Mouse (Mus musculus): ENCODE results near the gene Eva1b. TPM values are rescaled to one million over a fixed set of nuclear protein-coding genes. Genes with fewer than 3 reads are reported as not detected.

Eva1b gene
- polyA plus RNA-seq, 1 experiment from 2014 or later: 149 TPM

DNA sequence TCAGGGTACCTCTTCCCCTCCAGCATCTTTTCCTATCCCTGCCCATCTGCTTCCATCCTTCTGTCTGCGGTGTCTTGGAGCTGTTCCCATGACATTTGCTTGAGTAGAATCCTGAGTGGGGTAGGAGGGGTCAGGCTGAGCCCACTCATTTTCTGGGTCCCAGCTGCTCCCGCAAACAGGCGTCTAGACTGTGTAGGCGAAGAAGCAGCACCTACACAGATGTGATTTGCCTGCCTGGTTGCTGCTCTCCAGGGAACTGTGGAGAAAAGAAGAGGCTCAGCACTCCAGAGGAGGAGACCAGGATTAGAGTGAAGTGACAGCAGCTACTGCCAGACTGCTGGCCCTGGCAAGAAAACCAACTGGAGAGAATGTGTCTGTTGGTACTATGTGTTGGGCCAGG is 28.9 kb upstream of the Eva1b start:
- Histone ChIP-seq H3K4me3 (replicated peaks; ENCODE audit: low read depth, low read length) (no peak overlapping the region), H3K27me3 (ENCODE audit: insufficient read depth, low read length) (no peaks in the 10 kb centered on the region), H3K9ac (ENCODE audit: low read depth, low read length) (no peak overlapping the region), H3K36me3 (ENCODE audit: insufficient read depth, low read length) (0 out of 2 replicates have a peak, but pooled peaks cover 3% of the 10 kb centered on the region), H3K27ac (no peak overlapping the region), H3K9me3 (replicated peaks; ENCODE audit: low read length) (no peaks in the 10 kb centered on the region), H3K4me2 (ENCODE audit: low read length) (no peak overlapping the region), H3K4me1 (replicated peaks; ENCODE audit: insufficient read depth, low read length) (peaks cover 10% of the 10 kb centered on the region; the same call in 1 of the 2 replicates)
- 79% methylated on average over 4 of the region's 4 CpGs for WGBS
- no peak for ATAC-seq (replicated peaks; ENCODE audit: low FRiP score, low read depth)
- DNase-seq (ENCODE audit: low spot score): no peak
- no peak for TF ChIP-seq CTCF (IDR thresholded peaks at IDR 0.05; ENCODE audit: low read depth)

DNA sequence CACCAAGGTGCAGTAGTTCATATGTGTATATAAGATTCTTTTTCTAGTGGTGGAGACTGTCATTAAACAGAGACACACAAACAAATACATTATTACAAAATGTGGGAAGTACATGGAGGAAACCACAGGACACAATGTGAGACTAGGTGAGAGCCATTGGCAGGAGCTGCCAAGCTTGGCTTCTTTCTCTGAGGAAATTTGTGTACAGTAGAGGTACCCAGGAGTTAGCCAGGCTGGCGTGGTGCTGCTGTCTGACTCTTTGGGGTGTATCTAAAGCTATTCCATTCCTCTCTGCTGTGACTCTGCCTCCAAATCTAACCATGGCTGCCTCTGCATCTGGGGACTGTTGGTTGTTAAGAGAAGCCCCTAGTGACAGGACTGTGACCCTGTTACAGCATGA is 28.5 kb upstream of the Eva1b start:
- no peak overlapping the region for H3K9ac ChIP-seq (ENCODE audit: low read depth, low read length)
- 0 out of 2 replicates have a peak, but pooled peaks cover 3% of the 10 kb centered on the region for H3K36me3 ChIP-seq (ENCODE audit: insufficient read depth, low read length)
- DNase-seq (ENCODE audit: low spot score) (no peak), ATAC-seq (replicated peaks; ENCODE audit: low FRiP score, low read depth) (no peak)
- H3K27me3 ChIP-seq (ENCODE audit: insufficient read depth, low read length): no peaks in the 10 kb centered on the region
- no peaks in the 10 kb centered on the region for H3K9me3 ChIP-seq (replicated peaks; ENCODE audit: low read length)
- no peak overlapping the region for H3K27ac ChIP-seq
- no peak overlapping the region for H3K4me2 ChIP-seq (ENCODE audit: low read length)
- no peak overlapping the region for H3K4me3 ChIP-seq (replicated peaks; ENCODE audit: low read depth, low read length)
- WGBS: 91% methylated on average over 1 of the region's 1 CpGs
- peaks cover 7% of the 10 kb centered on the region; the same call in 1 of the 2 replicates for H3K4me1 ChIP-seq (replicated peaks; ENCODE audit: insufficient read depth, low read length)
- no peak for TF ChIP-seq CTCF (IDR thresholded peaks at IDR 0.05; ENCODE audit: low read depth)

DNA sequence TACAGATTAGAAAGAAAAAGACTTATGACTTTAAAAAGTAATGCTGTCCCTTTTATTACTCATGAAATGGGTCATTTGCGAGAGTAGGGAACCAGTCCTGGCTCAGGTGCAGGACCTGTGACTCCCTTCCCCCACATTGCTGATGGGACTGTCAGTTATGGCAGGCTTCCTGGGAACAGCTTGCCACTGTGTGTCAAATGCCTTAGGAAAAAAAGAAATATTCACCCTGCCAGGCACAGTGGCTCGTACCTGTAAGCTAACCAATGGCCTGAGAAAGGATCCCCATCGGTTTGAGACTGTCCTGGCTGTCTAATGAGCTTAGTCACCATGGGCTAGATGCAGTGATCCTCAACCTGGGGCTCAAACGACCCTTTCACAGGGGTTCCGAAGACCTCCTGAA is 27.5 kb upstream of the Eva1b start:
- no peak overlapping the region for H3K4me2 ChIP-seq (ENCODE audit: low read length)
- TF ChIP-seq CTCF (IDR thresholded peaks at IDR 0.05; ENCODE audit: low read depth): no peak
- no peak for DNase-seq (ENCODE audit: low spot score)
- H3K4me1 ChIP-seq (replicated peaks; ENCODE audit: insufficient read depth, low read length): peaks cover 7% of the 10 kb centered on the region; the same call in 1 of the 2 replicates
- no peak overlapping the region for H3K27ac ChIP-seq
- H3K27me3 ChIP-seq (ENCODE audit: insufficient read depth, low read length): no peaks in the 10 kb centered on the region
- H3K9me3 ChIP-seq (replicated peaks; ENCODE audit: low read length): no peaks in the 10 kb centered on the region
- 0 out of 2 replicates have a peak, but pooled peaks cover 10% of the 10 kb centered on the region for H3K36me3 ChIP-seq (ENCODE audit: insufficient read depth, low read length)
- H3K4me3 ChIP-seq (replicated peaks; ENCODE audit: low read depth, low read length): no peak overlapping the region
- 59% methylated on average over 5 of the region's 5 CpGs for WGBS
- no peak overlapping the region for H3K9ac ChIP-seq (ENCODE audit: low read depth, low read length)
- ATAC-seq (replicated peaks; ENCODE audit: low FRiP score, low read depth): no peak

DNA sequence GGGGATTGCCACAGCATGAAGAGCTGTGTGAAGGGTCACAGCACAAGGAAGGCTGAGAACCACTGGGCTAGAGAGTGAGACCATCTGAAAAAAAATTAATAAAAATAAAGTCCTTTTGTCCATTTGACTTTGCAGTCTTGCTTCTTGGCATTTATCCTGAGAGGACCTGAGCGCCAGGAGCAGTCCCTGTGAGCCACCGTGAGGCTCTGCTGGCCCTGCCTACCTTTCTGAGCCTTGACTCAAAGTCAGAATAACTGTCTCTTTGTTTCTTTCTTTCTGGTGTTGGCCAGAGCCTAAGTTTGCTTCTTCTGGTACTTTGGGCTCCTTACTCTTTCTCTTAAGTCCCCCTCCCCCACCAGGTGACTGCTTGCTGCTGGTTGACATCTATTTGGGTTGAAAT is 27.0 kb upstream of the Eva1b start:
- DNase-seq (ENCODE audit: low spot score) (no peak), ATAC-seq (replicated peaks; ENCODE audit: low FRiP score, low read depth) (no peak)
- no peak overlapping the region for H3K4me3 ChIP-seq (replicated peaks; ENCODE audit: low read depth, low read length)
- no peaks in the 10 kb centered on the region for H3K9me3 ChIP-seq (replicated peaks; ENCODE audit: low read length)
- no peak overlapping the region for H3K9ac ChIP-seq (ENCODE audit: low read depth, low read length)
- TF ChIP-seq CTCF (IDR thresholded peaks at IDR 0.05; ENCODE audit: low read depth): no peak
- H3K4me1 ChIP-seq (replicated peaks; ENCODE audit: insufficient read depth, low read length): peaks cover 5% of the 10 kb centered on the region; the same call in 1 of the 2 replicates
- WGBS: 95% methylated on average over 2 of the region's 2 CpGs
- no peak overlapping the region for H3K4me2 ChIP-seq (ENCODE audit: low read length)
- peaks cover 12% of the 10 kb centered on the region for H3K36me3 ChIP-seq (ENCODE audit: insufficient read depth, low read length)
- H3K27ac ChIP-seq: no peak overlapping the region
- H3K27me3 ChIP-seq (ENCODE audit: insufficient read depth, low read length): no peaks in the 10 kb centered on the region

DNA sequence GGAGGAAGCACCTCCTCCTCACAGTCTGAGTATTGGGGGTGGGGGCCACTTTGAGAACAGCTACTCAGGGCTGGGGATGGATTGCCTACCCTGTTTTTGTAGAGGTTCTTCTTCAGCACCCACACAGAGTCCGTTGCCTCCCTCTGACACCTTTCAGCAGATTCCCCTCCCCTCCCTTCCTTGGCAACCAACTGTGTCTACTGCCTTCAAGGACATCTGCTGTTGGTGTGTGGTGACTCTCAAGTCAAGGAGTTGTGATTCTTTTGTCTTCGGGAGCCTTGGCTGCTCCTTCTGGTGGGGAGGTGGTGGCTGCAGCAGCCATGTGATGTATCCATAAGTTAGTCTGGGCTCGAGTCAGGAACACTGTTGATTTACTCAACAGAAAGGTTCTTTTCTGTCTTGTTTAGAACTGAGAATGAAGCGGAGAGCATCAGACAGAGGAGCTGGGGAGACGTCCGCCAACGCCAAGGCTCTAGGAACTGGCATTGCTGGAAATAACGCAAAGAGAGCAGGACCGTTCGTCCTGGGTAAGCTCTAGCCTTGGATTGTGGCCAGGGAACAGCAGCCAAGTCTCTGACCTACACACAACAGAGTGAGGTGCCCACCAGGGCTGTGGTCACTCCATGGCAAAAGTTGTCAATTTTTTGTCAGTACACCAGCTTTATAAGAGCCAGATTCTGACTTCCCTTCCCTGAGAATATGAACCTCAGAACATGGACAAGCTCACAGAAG is 24.1 kb upstream of the Eva1b start:
- no peak overlapping the region for H3K4me2 ChIP-seq (ENCODE audit: low read length)
- H3K36me3 ChIP-seq (ENCODE audit: insufficient read depth, low read length): peaks cover 29% of the 10 kb centered on the region
- H3K27ac ChIP-seq: no peak overlapping the region
- H3K4me1 ChIP-seq (replicated peaks; ENCODE audit: insufficient read depth, low read length): no peaks in the 10 kb centered on the region; the same call in 1 of the 2 replicates
- H3K9ac ChIP-seq (ENCODE audit: low read depth, low read length): no peak overlapping the region
- H3K4me3 ChIP-seq (replicated peaks; ENCODE audit: low read depth, low read length): no peak overlapping the region
- H3K27me3 ChIP-seq (ENCODE audit: insufficient read depth, low read length): no peaks in the 10 kb centered on the region
- H3K9me3 ChIP-seq (replicated peaks; ENCODE audit: low read length): no peaks in the 10 kb centered on the region
- ATAC-seq (replicated peaks; ENCODE audit: low FRiP score, low read depth) (no peak), DNase-seq (ENCODE audit: low spot score) (no peak)
- WGBS: 86% methylated on average over 10 of the region's 10 CpGs
- TF ChIP-seq CTCF (IDR thresholded peaks at IDR 0.05; ENCODE audit: low read depth): no peak

DNA sequence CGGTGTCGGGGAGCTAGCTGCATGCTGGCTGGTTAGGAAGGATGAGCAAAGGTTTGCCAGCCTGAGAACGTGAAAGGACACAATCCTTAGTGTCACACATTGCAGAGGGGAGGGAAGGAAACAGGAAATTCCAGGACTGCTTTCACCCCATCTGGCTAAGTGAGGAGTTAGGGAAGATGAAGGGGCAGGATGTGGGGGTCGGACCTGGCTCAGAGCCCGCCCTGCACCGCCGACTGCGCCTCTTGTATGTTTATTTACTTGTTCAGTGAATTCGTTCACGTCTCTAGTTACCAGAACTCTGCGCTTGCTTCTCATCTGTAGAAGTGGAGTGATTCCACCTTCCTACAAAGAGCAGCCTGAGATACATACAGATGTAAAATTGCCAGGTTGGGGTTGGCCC is 17.0 kb upstream of the Eva1b start:
- ATAC-seq (replicated peaks; ENCODE audit: low FRiP score, low read depth): no peak
- peak; percentile 85 for DNase-seq (ENCODE audit: low spot score)
- Histone ChIP-seq H3K4me3 (replicated peaks; ENCODE audit: low read depth, low read length) (no peak overlapping the region), H3K27ac (peak overlapping the region; percentile 87), H3K9ac (ENCODE audit: low read depth, low read length) (no peak overlapping the region), H3K4me2 (ENCODE audit: low read length) (no peak overlapping the region), H3K27me3 (ENCODE audit: insufficient read depth, low read length) (no peaks in the 10 kb centered on the region), H3K4me1 (replicated peaks; ENCODE audit: insufficient read depth, low read length) (peaks cover 34% of the 10 kb centered on the region), H3K9me3 (replicated peaks; ENCODE audit: low read length) (no peaks in the 10 kb centered on the region), H3K36me3 (ENCODE audit: insufficient read depth, low read length) (peaks cover 36% of the 10 kb centered on the region)
- no peak for TF ChIP-seq CTCF (IDR thresholded peaks at IDR 0.05; ENCODE audit: low read depth)
- WGBS: 17% methylated on average over 11 of the region's 11 CpGs
